ENCODE assay signal across 8 mouse cellular contexts in genomic region chr19:8786008-8786781, GRCm38 (mm10). TPM values are rescaled to one million over a fixed set of nuclear protein-coding genes. Genes with fewer than 3 reads are reported as not detected.
A peak's percentile ranks its signal among the peaks of the same experiment; 100 is the strongest.
DNase-seq lines count a peak whose midpoint lies in the region; ATAC-seq and TF ChIP-seq lines count a peak whose summit lies in the region.

TSS of gene Taf6l (minus strand) at chr19:8786417.

- H3ac ChIP-seq in C2C12 (ENCODE audit: control insufficient read depth, insufficient read length, low read depth) (peak within 1 kb of the TSS; percentile 78), myocyte (ENCODE audit: control insufficient read depth, insufficient read length) (peak within 1 kb of the TSS; percentile 5)

- peaks cover 26% of the 10 kb centered on the region for H3K4me1 ChIP-seq in erythroblast, embryonic 14.5 days (ENCODE audit: control insufficient read depth)
- no peaks in the 10 kb centered on the region for H3K4me1 ChIP-seq in heart, embryonic 11.5 days (ENCODE audit: control insufficient read depth, insufficient read depth, low read length)
- peaks cover 7% of the 10 kb centered on the region for H3K4me1 ChIP-seq in kidney, embryonic 16.5 days (ENCODE audit: insufficient read depth, low read length)
- H3K4me1 ChIP-seq in liver, adult 2 months (ENCODE audit: control insufficient read depth, insufficient read depth, low read length) = peaks cover 3% of the 10 kb centered on the region; the same call in 1 of the 2 replicates

- H3K79me3 ChIP-seq in C2C12 (ENCODE audit: low read depth) = no peaks in the 10 kb centered on the region

- under 1% methylated on average over 32 of the region's 32 CpGs for WGBS in heart, embryonic 11.5 days (ENCODE audit: insufficient replicate concordance)
- under 1% methylated on average over 32 of the region's 32 CpGs for WGBS in kidney, embryonic 16.5 days
- 2% methylated on average over 32 of the region's 32 CpGs for WGBS in liver, adult 2 months

- peak within 1 kb of the TSS; percentile 68 for H3K4me2 ChIP-seq in heart, embryonic 11.5 days
- H3K4me2 ChIP-seq in kidney, embryonic 16.5 days (replicated peaks; ENCODE audit: low read depth, low read length) = peak within 1 kb of the TSS; percentile 57
- H3K4me2 ChIP-seq in myocyte (ENCODE audit: low read depth) = peak within 1 kb of the TSS; percentile 87

- H3K36me3 ChIP-seq in C2C12 (ENCODE audit: control insufficient read depth, insufficient read depth) (peaks cover 14% of the 10 kb centered on the region), myocyte (ENCODE audit: control insufficient read depth, insufficient read depth) (no peaks in the 10 kb centered on the region)
- H3K36me3 ChIP-seq in erythroblast, embryonic 14.5 days (ENCODE audit: control insufficient read depth) = peaks cover 39% of the 10 kb centered on the region
- peaks cover 7% of the 10 kb centered on the region for H3K36me3 ChIP-seq in heart, embryonic 11.5 days (ENCODE audit: control insufficient read depth, insufficient read depth, low read length)
- peaks cover 28% of the 10 kb centered on the region for H3K36me3 ChIP-seq in kidney, embryonic 16.5 days (ENCODE audit: insufficient read depth, low read length)
- no peaks in the 10 kb centered on the region for H3K36me3 ChIP-seq in liver, adult 2 months (ENCODE audit: control insufficient read depth, insufficient read depth, low read length)
- H3K36me3 ChIP-seq in splenic B cell, adult 2 months (ENCODE audit: control insufficient read depth, insufficient read depth, low read length, poor library complexity, severe bottlenecking) = no peaks in the 10 kb centered on the region

- ATAC-seq in heart, embryonic 11.5 days (replicated peaks; ENCODE audit: insufficient number of reproducible peaks, low FRiP score, low TSS enrichment) = peak; percentile 98
- ATAC-seq in kidney, embryonic 16.5 days (ENCODE audit: low FRiP score, low TSS enrichment) = peak; percentile 99

- H3K4me3 ChIP-seq in C2C12 (ENCODE audit: insufficient read depth, poor library complexity, severe bottlenecking) (peak within 1 kb of the TSS; percentile 55), myocyte (peak within 1 kb of the TSS; percentile 48)
- peak within 1 kb of the TSS; percentile 91 for H3K4me3 ChIP-seq in erythroblast, embryonic 14.5 days (replicated peaks)
- H3K4me3 ChIP-seq in heart, embryonic 11.5 days (ENCODE audit: low read depth, low read length) = peak within 1 kb of the TSS; percentile 71
- peak within 1 kb of the TSS; percentile 73 for H3K4me3 ChIP-seq in kidney, embryonic 16.5 days (ENCODE audit: low read length)
- peak within 1 kb of the TSS; percentile 66 for H3K4me3 ChIP-seq in liver, adult 2 months (ENCODE audit: insufficient read depth, low read depth, low read length)

- peaks cover 12% of the 10 kb centered on the region for H3K79me2 ChIP-seq in C2C12 (ENCODE audit: control insufficient read depth, insufficient read depth)
- H3K79me2 ChIP-seq in liver, adult 2 months (ENCODE audit: control insufficient read depth, insufficient read depth, low read length) = no peaks in the 10 kb centered on the region
- H3K79me2 ChIP-seq in myocyte (ENCODE audit: control insufficient read depth, insufficient read depth) = no peaks in the 10 kb centered on the region

- no peaks in the 10 kb centered on the region for H3K9me3 ChIP-seq in erythroblast, embryonic 14.5 days (ENCODE audit: control insufficient read depth, low read length)
- H3K9me3 ChIP-seq in heart, embryonic 11.5 days (replicated peaks; ENCODE audit: control insufficient read depth, low read length) = no peaks in the 10 kb centered on the region
- H3K9me3 ChIP-seq in kidney, embryonic 16.5 days (ENCODE audit: low read length) = no peaks in the 10 kb centered on the region

- H3K9ac ChIP-seq in heart, embryonic 11.5 days (ENCODE audit: low read depth, low read length) = peak within 1 kb of the TSS; percentile 78
- H3K9ac ChIP-seq in kidney, embryonic 16.5 days (replicated peaks; ENCODE audit: low read length) = peak within 1 kb of the TSS; percentile 68
- H3K9ac ChIP-seq in liver, adult 2 months (ENCODE audit: low read depth, low read length) = peak within 1 kb of the TSS; percentile 76

- TF ChIP-seq POLR2A in brain, embryonic 14.5 days (IDR thresholded peaks at IDR 0.05; ENCODE audit: borderline replicate concordance, extremely low read depth, insufficient read depth, insufficient read length, poor library complexity, severe bottlenecking) = 0 out of 2 replicates have a peak, but pooled peaks have one; percentile 6
- no peak for TF ChIP-seq POLR2A in liver, adult 2 months (IDR thresholded peaks at IDR 0.05; ENCODE audit: extremely low read depth, insufficient read depth, low read length)
- peak; percentile 77 for TF ChIP-seq POLR2A in myocyte (IDR thresholded peaks at IDR 0.05; ENCODE audit: insufficient read length, low read depth)

- H3K27me3 ChIP-seq in C2C12 (ENCODE audit: control insufficient read depth, insufficient read depth, insufficient read length) (no peaks in the 10 kb centered on the region), myocyte (ENCODE audit: control insufficient read depth, insufficient read depth, insufficient read length) (no peaks in the 10 kb centered on the region)
- no peaks in the 10 kb centered on the region for H3K27me3 ChIP-seq in erythroblast, embryonic 14.5 days (ENCODE audit: control insufficient read depth)
- H3K27me3 ChIP-seq in heart, embryonic 11.5 days (ENCODE audit: control insufficient read depth, insufficient read depth, low read length) = no peaks in the 10 kb centered on the region
- no peaks in the 10 kb centered on the region for H3K27me3 ChIP-seq in kidney, embryonic 16.5 days (ENCODE audit: insufficient read depth, low read length)
- H3K27me3 ChIP-seq in liver, adult 2 months (ENCODE audit: control insufficient read depth, insufficient read depth, low read length) = no peaks in the 10 kb centered on the region
- H3K27me3 ChIP-seq in splenic B cell, adult 2 months (ENCODE audit: control insufficient read depth, insufficient read depth, low read length, poor library complexity, severe bottlenecking) = no peaks in the 10 kb centered on the region

- peak within 1 kb of the TSS; percentile 77; the same call in 1 of the 2 replicates for H3K27ac ChIP-seq in heart, embryonic 11.5 days (ENCODE audit: low read depth, low read length)
- H3K27ac ChIP-seq in kidney, embryonic 16.5 days (ENCODE audit: low read length) = peak within 1 kb of the TSS; percentile 86
- peak within 1 kb of the TSS; percentile 51 for H3K27ac ChIP-seq in liver, adult 2 months (replicated peaks; ENCODE audit: insufficient read depth, low read depth, low read length)

- DNase-seq in brain, embryonic 14.5 days (ENCODE audit: low read depth) = peak; percentile 99
- peak; percentile 97 for DNase-seq in liver, adult 2 months (ENCODE audit: extremely low read depth, low read depth, low spot score)
- DNase-seq in splenic B cell, adult 2 months (ENCODE audit: low read depth, low spot score) = peak; percentile 97

- TF ChIP-seq CTCF in C2C12 (IDR thresholded peaks at IDR 0.05; ENCODE audit: control insufficient read depth, insufficient read depth, insufficient read length) = no peak
- TF ChIP-seq CTCF in brain, embryonic 14.5 days (IDR thresholded peaks at IDR 0.05; ENCODE audit: borderline replicate concordance, extremely low read depth, insufficient read depth, insufficient read length) = peak; percentile 55; the same call in 1 of the 2 replicates
- peak; percentile 19; the same call in 1 of the 2 replicates for TF ChIP-seq CTCF in liver, adult 2 months (IDR thresholded peaks at IDR 0.05; ENCODE audit: low read depth, low read length)

TF ChIP-seq in C2C12, 6 proteins besides CTCF, POLR2A, EP300 and RAD21:
- TF ChIP-seq FOSL1 (IDR thresholded peaks at IDR 0.05; ENCODE audit: insufficient read depth, low read length, poor library complexity, severe bottlenecking) = no peak
- TF ChIP-seq USF1 (IDR thresholded peaks at IDR 0.05; ENCODE audit: low read depth) = peak; percentile 99
- no peak for TF ChIP-seq MYOG (IDR thresholded peaks at IDR 0.05; ENCODE audit: control insufficient read depth, extremely low read depth, insufficient read length)
- TF ChIP-seq MYOD1 (IDR thresholded peaks at IDR 0.05; ENCODE audit: control insufficient read depth, insufficient read length, low read depth) = peak; percentile 20
- TF ChIP-seq CEBPB (IDR thresholded peaks at IDR 0.05; ENCODE audit: low read depth) = no peak
- TF ChIP-seq MAX (IDR thresholded peaks at IDR 0.05) = peak; percentile 35
TF ChIP-seq in C2C12: peak in this region for 3.

TF ChIP-seq in myocyte, 11 proteins besides CTCF, POLR2A, EP300 and RAD21:
- TF ChIP-seq E2F4 (IDR thresholded peaks at IDR 0.05; ENCODE audit: insufficient read depth) = peak; percentile 65
- peak in 2 of 3 experiments; percentile 49 to 64 for TF ChIP-seq MYOD1 (IDR thresholded peaks at IDR 0.05; ENCODE audit: control insufficient read depth in 1 of 3, insufficient read length in 2 of 3, low read depth in 2 of 3)
- TF ChIP-seq TCF3 (IDR thresholded peaks at IDR 0.05; ENCODE audit: insufficient read length, low read depth) = no peak
- TF ChIP-seq POLR2AphosphoS2 (IDR thresholded peaks at IDR 0.05; ENCODE audit: insufficient read length, low read depth) = peak; percentile 64
- TF ChIP-seq TCF12 (IDR thresholded peaks at IDR 0.05; ENCODE audit: insufficient read depth, poor library complexity, severe bottlenecking) = no peak
- peak; percentile 63 for TF ChIP-seq SRF (IDR thresholded peaks at IDR 0.05; ENCODE audit: control insufficient read depth, insufficient read length, low read depth)
- TF ChIP-seq MYOG (IDR thresholded peaks at IDR 0.05; ENCODE audit: control insufficient read depth in 1 of 3, insufficient read depth in 1 of 3, insufficient read length in 2 of 3, low read depth in 2 of 3) = peak in 1 of 3 experiments; percentile 31
- peak; percentile 99 for TF ChIP-seq USF1 (IDR thresholded peaks at IDR 0.05; ENCODE audit: low read depth)

RNA-seq across cellular contexts. Expression of gene Taf6l, which starts in this region (rescaled TPM):
- polyA plus RNA-seq in C2C12 (2012; fragmentation: generic; extraction: Trizol) = 28.5 TPM
- polyA plus RNA-seq in brain, embryonic 14.5 days (2012; rRNA removed) = 27.6 and 29.8 TPM in 2 replicates
- 4.1 and 4.7 TPM in 2 replicates for polyA plus RNA-seq in erythroblast, embryonic 14.5 days (2012)
- 12.8 and 14.3 TPM in 2 replicates for polyA plus RNA-seq in heart, embryonic 11.5 days (2014; fragmentation: Nextera tagmentation; extraction: Ambion mirVana)
- 37.2 and 39.0 TPM in 2 replicates for polyA plus RNA-seq in kidney, embryonic 16.5 days (2015; fragmentation: Nextera tagmentation; extraction: Ambion mirVana)
- total RNA-seq in liver, adult 2 months (2014; rRNA removed) = 4.7 and 5.2 TPM in 2 replicates
- 5.1 and 5.3 TPM in 2 replicates for polyA plus RNA-seq in liver, adult 2 months (2012; rRNA removed)
- 19.6 TPM for polyA plus RNA-seq in myocyte (2012; fragmentation: generic; extraction: Trizol)

Comparison
In these comparisons a context has a peak if more than half of its experiments do, and no peak if none do; other contexts are left out.
1. Peak in every context shown above with its lines: DNase-seq, ATAC-seq, H3K4me3 ChIP-seq and H3K27ac ChIP-seq.